Mouse (Mus musculus): ENCODE measurements around the gene Fbxo11.

DNA sequence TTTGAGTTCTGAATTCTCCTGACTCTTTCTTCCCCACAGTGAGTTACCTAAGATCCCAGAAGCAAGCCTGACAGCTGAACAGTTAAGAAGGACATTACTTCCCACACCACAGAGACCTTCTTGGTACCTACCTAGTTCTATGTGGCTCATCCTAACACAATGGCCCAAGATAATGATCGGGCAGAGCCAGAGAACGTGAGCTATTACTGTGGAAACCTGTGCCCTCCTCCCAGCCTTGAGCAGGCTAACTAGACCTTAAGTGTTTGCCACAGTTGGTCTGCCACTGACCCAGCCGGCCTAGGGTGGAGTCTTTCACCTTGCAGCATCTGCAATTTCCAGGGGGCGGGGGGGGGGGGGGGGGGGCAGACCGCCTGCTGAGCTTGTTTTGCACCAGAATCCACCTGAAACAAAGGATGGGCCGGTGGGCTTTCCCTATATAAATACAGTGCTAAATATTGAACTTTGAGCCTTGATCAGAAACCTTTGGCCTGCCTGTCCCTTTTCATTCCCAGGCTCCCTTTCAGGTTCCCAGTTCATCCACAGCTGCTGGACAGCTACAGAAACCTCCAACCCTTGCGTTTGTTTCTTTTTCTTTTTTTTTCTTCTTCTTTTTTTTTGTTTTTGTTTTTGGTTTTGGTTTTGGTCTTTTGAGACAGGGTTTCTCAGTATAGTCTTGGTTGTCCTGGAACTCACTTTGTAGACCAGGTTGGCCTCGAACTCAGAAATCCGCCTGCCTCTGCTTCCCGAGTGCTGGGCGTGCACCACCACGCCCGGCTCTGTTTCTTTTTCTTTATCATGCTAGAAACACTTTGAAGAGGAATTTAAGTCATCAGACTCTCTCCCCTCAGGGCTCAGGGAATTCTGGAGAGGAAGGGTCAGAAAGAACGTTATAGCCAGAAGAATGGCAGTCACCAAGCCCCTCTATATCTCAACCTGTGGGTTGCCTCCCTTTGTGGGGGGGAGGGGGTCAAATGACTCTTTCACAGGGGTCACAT lies 101.7 kb downstream of the Fbxo11 start:
- TF ChIP-seq GATA1 (IDR thresholded peaks at IDR 0.05; ENCODE audit: low read length), result no peak
- no peak for TF ChIP-seq TAL1 (IDR thresholded peaks at IDR 0.05; ENCODE audit: low read length)

Data from erythroblast, embryonic 14.5 days (primary cell).